Comparison of ENCODE assay signal across 14 mouse cellular contexts in the genomic region with DNA sequence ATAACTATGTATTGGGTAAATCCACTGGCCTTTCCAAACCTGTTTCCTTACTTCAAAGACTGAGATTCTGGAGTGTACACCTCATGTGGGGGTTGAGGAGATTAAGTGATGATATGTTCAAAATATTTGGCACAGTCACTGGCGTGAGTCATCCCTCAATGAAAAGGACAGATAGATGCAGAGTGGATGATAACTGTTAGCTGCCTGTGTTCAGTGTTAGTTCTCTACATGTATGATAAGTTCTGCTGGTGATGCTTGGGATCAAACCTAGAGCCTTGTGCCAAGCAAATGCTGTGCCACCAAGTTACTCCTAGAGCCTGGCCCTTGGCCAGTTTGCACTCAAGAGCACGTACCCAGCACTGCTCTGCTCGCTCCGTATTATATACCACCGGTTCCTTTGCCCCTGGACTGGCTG.
DNase-seq lines count a peak whose midpoint lies in the region; ATAC-seq and TF ChIP-seq lines count a peak whose summit lies in the region.
"Had no signal": no experiment of that assay in that cellular context is flagged by ENCODE, and none has a peak within 500 bp of the region (broad histone marks: within the 10 kb centered on the region; RNA-seq: fewer than 3 reads in every experiment).

No protein-coding gene starts in this region.

- DNase-seq in gastrocnemius, adult 2 months, result peak; percentile 65
- DNase-seq in gastrocnemius, postnatal 14 days, result no peak
- DNase-seq in layer of hippocampus, adult 2 months (ENCODE audit: low spot score in 2 of 2), result no peak
- DNase-seq in layer of hippocampus, adult 11-12 months (ENCODE audit: low spot score), result no peak
- peak; percentile 40 for DNase-seq in adrenal gland, postnatal 10 days
- DNase-seq in spleen, postnatal 4 days (ENCODE audit: low spot score in 2 of 2), result no peak
- DNase-seq in hindbrain, embryonic 14.5 days (ENCODE audit: low spot score), result no peak
- DNase-seq: cerebellum, postnatal 36 days; lung, postnatal 36 days; right cerebral cortex, postnatal 25 days had no signal

- 88% methylated on average over 5 of the region's 5 CpGs for WGBS in hindbrain, embryonic 14.5 days

- no peak for TF ChIP-seq POLR2A in myocyte (IDR thresholded peaks at IDR 0.05; ENCODE audit: insufficient read length, low read depth)

- TF ChIP-seq CTCF in gastrocnemius, adult 2 months (IDR thresholded peaks at IDR 0.05), result no peak
- no peak for TF ChIP-seq CTCF in layer of hippocampus, adult 2 months (conservative IDR thresholded peaks at IDR 0.05)

- no peaks in the 10 kb centered on the region for H3K4me1 ChIP-seq in hindbrain, embryonic 14.5 days (replicated peaks; ENCODE audit: control insufficient read depth, insufficient read depth, low read length)
- H3K4me1 ChIP-seq: midbrain, embryonic 15.5 days had no signal

- no peaks in the 10 kb centered on the region for H3K36me3 ChIP-seq in myocyte (ENCODE audit: control insufficient read depth, insufficient read depth)
- H3K36me3 ChIP-seq in hindbrain, embryonic 14.5 days (replicated peaks; ENCODE audit: control insufficient read depth, insufficient read depth), result no peaks in the 10 kb centered on the region
- H3K36me3 ChIP-seq: midbrain, embryonic 15.5 days; neural tube, embryonic 15.5 days had no signal

- H3K27me3 ChIP-seq in myocyte (ENCODE audit: control insufficient read depth, insufficient read depth, insufficient read length), result no peaks in the 10 kb centered on the region
- H3K27me3 ChIP-seq in hindbrain, embryonic 14.5 days (ENCODE audit: control insufficient read depth, insufficient read depth, low read length), result no peaks in the 10 kb centered on the region
- H3K27me3 ChIP-seq: midbrain, embryonic 15.5 days; neural tube, embryonic 15.5 days had no signal

- H3K9ac ChIP-seq in hindbrain, embryonic 14.5 days, result no peak overlapping the region
- H3K9ac ChIP-seq: midbrain, embryonic 15.5 days; neural tube, embryonic 15.5 days had no signal

- intact Hi-C loops in gastrocnemius, adult 2 months (cut with DNase I), result loop anchor here (1.0 to 10.0 kb wide), 6 partner anchors 307 to 811 kb away; partner anchors contain the start of gene Fggy
- intact Hi-C loops in gastrocnemius, postnatal 14 days (cut with DNase I; ENCODE audit: low total_unique reads), result no loop called here

- H3ac ChIP-seq in myocyte (ENCODE audit: control insufficient read depth, insufficient read length), result no peak overlapping the region

- H3K79me2 ChIP-seq in myocyte (ENCODE audit: control insufficient read depth, insufficient read depth), result no peaks in the 10 kb centered on the region

- H3K4me3 ChIP-seq in gastrocnemius, adult 2 months, result 0 out of 2 replicates have a peak overlapping the region, but pooled peaks have one; percentile 0
- H3K4me3 ChIP-seq in layer of hippocampus, adult 2 months, result no peak overlapping the region
- no peak overlapping the region for H3K4me3 ChIP-seq in myocyte
- H3K4me3 ChIP-seq in hindbrain, embryonic 14.5 days (replicated peaks; ENCODE audit: low read length), result no peak overlapping the region
- H3K4me3 ChIP-seq: midbrain, embryonic 15.5 days; neural tube, embryonic 15.5 days had no signal

- no peaks in the 10 kb centered on the region for H3K9me3 ChIP-seq in hindbrain, embryonic 14.5 days (ENCODE audit: control insufficient read depth, low read length)
- H3K9me3 ChIP-seq: midbrain, embryonic 15.5 days; neural tube, embryonic 15.5 days had no signal

- peak overlapping the region; percentile 87 for H3K27ac ChIP-seq in gastrocnemius, adult 2 months
- H3K27ac ChIP-seq in layer of hippocampus, adult 2 months, result 0 out of 2 replicates have a peak overlapping the region, but pooled peaks have one; percentile 8
- H3K27ac ChIP-seq in hindbrain, embryonic 14.5 days, result no peak overlapping the region
- H3K27ac ChIP-seq: midbrain, embryonic 15.5 days; neural tube, embryonic 15.5 days had no signal

- H3K4me2 ChIP-seq in myocyte (ENCODE audit: low read depth), result peak overlapping the region; percentile 33
- H3K4me2 ChIP-seq in hindbrain, embryonic 14.5 days (replicated peaks), result no peak overlapping the region
- H3K4me2 ChIP-seq: midbrain, embryonic 15.5 days; neural tube, embryonic 15.5 days had no signal

- ATAC-seq in hindbrain, embryonic 14.5 days (ENCODE audit: low FRiP score), result no peak
- ATAC-seq: inflammation-experienced regulatory T-cells, adult 6 months; midbrain, embryonic 15.5 days had no signal

TF ChIP-seq in myocyte, 11 proteins besides CTCF, POLR2A, EP300 and RAD21:
- TF ChIP-seq MYOD1 (IDR thresholded peaks at IDR 0.05; ENCODE audit: control insufficient read depth in 1 of 3, insufficient read length in 2 of 3, low read depth in 2 of 3) (no peak), MAX (IDR thresholded peaks at IDR 0.05; ENCODE audit: low read depth) (no peak), USF1 (IDR thresholded peaks at IDR 0.05; ENCODE audit: low read depth) (no peak), TCF12 (IDR thresholded peaks at IDR 0.05; ENCODE audit: insufficient read depth, poor library complexity, severe bottlenecking) (no peak), MYOG (IDR thresholded peaks at IDR 0.05; ENCODE audit: control insufficient read depth in 1 of 3, insufficient read depth in 1 of 3, insufficient read length in 2 of 3, low read depth in 2 of 3) (no peak), REST (IDR thresholded peaks at IDR 0.05; ENCODE audit: insufficient read depth, insufficient read length) (no peak), E2F4 (IDR thresholded peaks at IDR 0.05; ENCODE audit: insufficient read depth) (no peak)

Comparison
In these comparisons a context has a peak if more than half of its experiments do, and no peak if none do; other contexts are left out.
1. DNase-seq: peak in gastrocnemius, adult 2 months (single experiment) and adrenal gland, postnatal 10 days (single experiment); none in gastrocnemius, postnatal 14 days (single experiment), layer of hippocampus, adult 2 months (0 of 2), layer of hippocampus, adult 11-12 months (single experiment), spleen, postnatal 4 days (0 of 2) and hindbrain, embryonic 14.5 days (single experiment).